Mouse (Mus musculus) spleen, postnatal 10 days (tissue): ENCODE measurements around the gene Gm20388.

Experiments
- DNase-seq, 2 experiments: peaks; one replicate each; pipeline ENCODE4 v3.0.0; 2021 to 2022; ENCODE audit warnings: low spot score in 2 of 2

Gm20388 gene

GRCm38 (mm10) chr8:122810376-122810775, 2899.7 kb downstream of the Gm20388 start:
- DNase-seq: no peak

GRCm38 (mm10) chr8:122811870-122812494, 2901.3 kb downstream of the Gm20388 start:
- no peak for DNase-seq

- peak in 1 of 2 experiments; percentile 49 for DNase-seq
Observed at GRCm38 (mm10) chr8:122812610-122813250, 2902.1 kb downstream of the Gm20388 start.

- DNase-seq: no peak
Observed at GRCm38 (mm10) chr8:122814608-122815007, 2904.0 kb downstream of the Gm20388 start.

- no peak for DNase-seq
Observed at GRCm38 (mm10) chr8:122816965-122817364, 2906.3 kb downstream of the Gm20388 start.

GRCm38 (mm10) chr8:122817724-122818496, 2907.3 kb downstream of the Gm20388 start:
- no peak for DNase-seq

- no peak for DNase-seq
Observed at GRCm38 (mm10) chr8:122819776-122820175, 2909.1 kb downstream of the Gm20388 start.

- DNase-seq: no peak
Observed at GRCm38 (mm10) chr8:122824571-122824970, 2913.9 kb downstream of the Gm20388 start.

- no peak for DNase-seq
Observed at GRCm38 (mm10) chr8:122824986-122825385, 2914.3 kb downstream of the Gm20388 start.

GRCm38 (mm10) chr8:122825408-122825807, 2914.8 kb downstream of the Gm20388 start:
- DNase-seq: no peak

GRCm38 (mm10) chr8:122829396-122829795, 2918.8 kb downstream of the Gm20388 start:
- DNase-seq: no peak

- DNase-seq: peak; percentile 96 to 97
Observed at GRCm38 (mm10) chr8:122830349-122831061, 2919.9 kb downstream of the Gm20388 start.

- DNase-seq: peak in 1 of 2 experiments; percentile 4
Observed at GRCm38 (mm10) chr8:122834416-122834815, 2923.8 kb downstream of the Gm20388 start.

- DNase-seq: peak; percentile 63 to 87
Observed at GRCm38 (mm10) chr8:122834971-122835370, 2924.3 kb downstream of the Gm20388 start.

GRCm38 (mm10) chr8:122836199-122836598, 2925.6 kb downstream of the Gm20388 start:
- DNase-seq: no peak

- no peak for DNase-seq
Observed at GRCm38 (mm10) chr8:122836696-122837095, 2926.1 kb downstream of the Gm20388 start.

- no peak for DNase-seq
Observed at GRCm38 (mm10) chr8:122844161-122844560, 2933.5 kb downstream of the Gm20388 start.

- peak in 1 of 2 experiments; percentile 43 for DNase-seq
Observed at GRCm38 (mm10) chr8:122845662-122846061, 2935.0 kb downstream of the Gm20388 start.

- peak in 1 of 2 experiments; percentile 65 for DNase-seq
Observed at GRCm38 (mm10) chr8:122847829-122848561, 2937.4 kb downstream of the Gm20388 start, which contains the start of gene Cdh15. Gene Cdh15 (plus strand): TSS chr8:122847966.

GRCm38 (mm10) chr8:122849152-122849910, 2938.7 kb downstream of the Gm20388 start:
- no peak for DNase-seq
